Mouse (Mus musculus) heart, postnatal 0 days (tissue): Measurements from ENCODE around the gene Scd1.

Experiments
- CTCF ChIP-seq: IDR thresholded peaks from 2 replicates; pipeline ENCODE4 v1.5.1; 2016; ENCODE audit warnings: antibody characterized with exemption, control low read depth, low read depth
- EP300 ChIP-seq: IDR thresholded peaks from 2 replicates; pipeline ENCODE4 v1.6.1; 2016; ENCODE audit warnings: antibody characterized with exemption, low read depth

DNA sequence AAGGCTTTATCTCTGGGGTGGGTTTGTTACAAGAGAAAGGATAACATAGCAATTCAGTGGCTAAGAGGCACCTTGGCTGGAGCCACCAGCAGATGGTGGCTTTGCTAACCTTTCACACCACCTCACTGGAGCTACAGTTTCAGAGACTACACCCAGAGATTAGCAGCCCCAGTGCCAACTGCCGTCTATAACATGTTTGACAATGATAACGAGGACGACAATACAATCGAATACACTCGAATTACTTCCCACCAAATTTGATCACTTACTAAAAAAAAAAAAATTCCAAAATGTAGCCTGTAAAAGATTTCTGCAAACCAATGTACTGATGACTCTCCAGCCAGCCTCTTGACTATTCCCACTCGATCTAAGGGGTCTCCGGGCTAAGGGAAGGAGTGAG is 12.7 kb downstream of the Scd1 start:
- TF ChIP-seq CTCF (no peak), EP300 (no peak)
